Mouse (Mus musculus) megakaryocyte, adult 5-6 weeks (primary cell): ENCODE measurements at regions not wholly inside any gene's neighbourhood (a gene's known extent, or its start where the extent isn't known, plus 50 kb on each side); places are given as distances from the start of the nearest gene placed in this dataset.

Experiments
- ATAC-seq: 2 replicates; pipeline ENCODE4 v1.8.0; 2016; ENCODE audit warnings: mild to moderate bottlenecking, inconsistent platforms; ENCODE audit not compliant: poor library complexity, severe bottlenecking

GRCm38 (mm10) chr9:115731557-115731956 is 177.7 kb upstream of the Gadl1 start:
- no peak for ATAC-seq

GRCm38 (mm10) chr9:115733104-115733503 is 176.2 kb upstream of the Gadl1 start:
- peak; percentile 77 for ATAC-seq

GRCm38 (mm10) chr9:115739984-115740383 is 169.3 kb upstream of the Gadl1 start:
- ATAC-seq, result peak; percentile 97

GRCm38 (mm10) chr9:115746436-115746835 is 162.8 kb upstream of the Gadl1 start:
- ATAC-seq, result peak; percentile 92

GRCm38 (mm10) chr9:115760496-115760895 is 148.8 kb upstream of the Gadl1 start:
- no peak for ATAC-seq

- ATAC-seq, result no peak
Measured at GRCm38 (mm10) chr9:115764136-115764535, 145.1 kb upstream of the Gadl1 start.

- ATAC-seq, result no peak
Measured at GRCm38 (mm10) chr9:115766471-115766870, 142.8 kb upstream of the Gadl1 start.

GRCm38 (mm10) chr9:115775112-115775511 is 134.1 kb upstream of the Gadl1 start:
- no peak for ATAC-seq

GRCm38 (mm10) chr9:115775858-115776257 is 133.4 kb upstream of the Gadl1 start:
- no peak for ATAC-seq

GRCm38 (mm10) chr9:115777097-115777864 is 132.0 kb upstream of the Gadl1 start:
- ATAC-seq, result peak; percentile 65

GRCm38 (mm10) chr9:115778862-115779261 is 130.4 kb upstream of the Gadl1 start:
- no peak for ATAC-seq

- ATAC-seq, result no peak
Measured at GRCm38 (mm10) chr9:115799330-115799729, 109.9 kb upstream of the Gadl1 start.

- no peak for ATAC-seq
Measured at GRCm38 (mm10) chr9:115800624-115801023, 108.6 kb upstream of the Gadl1 start.

GRCm38 (mm10) chr9:115803071-115803470 is 106.2 kb upstream of the Gadl1 start:
- ATAC-seq, result no peak

GRCm38 (mm10) chr9:115805224-115805623 is 104.0 kb upstream of the Gadl1 start:
- peak; percentile 87 for ATAC-seq

- peak; percentile 63; the same call in 1 of the 2 replicates for ATAC-seq
Measured at GRCm38 (mm10) chr9:115806018-115806702, 103.1 kb upstream of the Gadl1 start.

- ATAC-seq, result no peak
Measured at GRCm38 (mm10) chr9:115840186-115840585, 69.1 kb upstream of the Gadl1 start.

- ATAC-seq, result no peak
Measured at GRCm38 (mm10) chr9:115840791-115841190, 68.5 kb upstream of the Gadl1 start.

GRCm38 (mm10) chr9:115841684-115842083 is 67.6 kb upstream of the Gadl1 start:
- no peak for ATAC-seq

- 0 out of 2 replicates have a peak, but pooled peaks have one; percentile 15 for ATAC-seq
Measured at GRCm38 (mm10) chr9:115844340-115844739, 64.9 kb upstream of the Gadl1 start.

- ATAC-seq, result no peak
Measured at GRCm38 (mm10) chr9:115845091-115845490, 64.2 kb upstream of the Gadl1 start.
